Mouse (Mus musculus): Measurements from ENCODE around the gene Ppp1r15b. TPM values are rescaled to one million over a fixed set of nuclear protein-coding genes. Genes with fewer than 3 reads are reported as not detected.
A peak's percentile ranks its signal among the peaks of the same experiment; 100 is the strongest.

The Ppp1r15b gene
- polyA plus RNA-seq, 1 experiment: 37.4 TPM

GRCm38 (mm10) chr1:133132388-133133326 is 1.7 kb downstream of the Ppp1r15b start:
- H3K27ac ChIP-seq (ENCODE audit: insufficient read depth, low read depth, low read length): peak overlapping the region; percentile 89
- peaks cover 19% of the 10 kb centered on the region for H3K4me1 ChIP-seq (ENCODE audit: control insufficient read depth, insufficient read depth, low read length)
- peak overlapping the region; percentile 84 for H3K4me3 ChIP-seq (ENCODE audit: insufficient read depth, low read length)
- TF ChIP-seq POLR2A (IDR thresholded peaks at IDR 0.05; ENCODE audit: borderline replicate concordance, low read depth, low read length): no peak
- no peak; the same call in 1 of the 2 replicates for TF ChIP-seq CTCF (IDR thresholded peaks at IDR 0.05; ENCODE audit: low read depth, low read length)

GRCm38 (mm10) chr1:133133425-133133824 is 2.5 kb downstream of the Ppp1r15b start:
- no peak for TF ChIP-seq POLR2A (IDR thresholded peaks at IDR 0.05; ENCODE audit: borderline replicate concordance, low read depth, low read length)
- TF ChIP-seq CTCF (IDR thresholded peaks at IDR 0.05; ENCODE audit: low read depth, low read length): no peak
- H3K4me3 ChIP-seq (ENCODE audit: insufficient read depth, low read length): peak overlapping the region; percentile 84
- H3K27ac ChIP-seq (ENCODE audit: insufficient read depth, low read depth, low read length): peak overlapping the region; percentile 89
- peaks cover 19% of the 10 kb centered on the region for H3K4me1 ChIP-seq (ENCODE audit: control insufficient read depth, insufficient read depth, low read length)

DNA sequence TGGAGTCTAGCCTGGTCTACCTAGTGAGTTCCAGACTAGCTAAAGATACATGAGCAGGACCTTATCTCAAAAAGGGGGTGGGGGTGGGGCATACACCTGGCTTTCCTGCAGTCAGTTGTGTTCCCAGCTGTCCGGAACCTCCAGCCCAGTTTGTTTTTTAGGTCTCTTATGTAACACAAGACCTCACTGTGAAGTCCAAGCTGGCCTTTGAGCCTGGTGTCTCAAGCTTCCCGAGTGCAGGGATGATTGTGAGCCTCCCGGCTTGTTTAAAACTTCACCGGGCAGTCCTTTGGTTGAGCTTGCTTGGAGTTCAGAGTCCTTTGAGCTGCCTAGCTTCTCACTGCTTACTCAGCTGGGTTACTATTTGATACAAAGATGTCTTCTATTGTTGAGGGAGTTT is 3.1 kb downstream of the Ppp1r15b start:
- H3K4me1 ChIP-seq (ENCODE audit: control insufficient read depth, insufficient read depth, low read length): peaks cover 17% of the 10 kb centered on the region
- H3K4me3 ChIP-seq (ENCODE audit: insufficient read depth, low read length): peak overlapping the region; percentile 84
- peak overlapping the region; percentile 35 for H3K27ac ChIP-seq (ENCODE audit: insufficient read depth, low read depth, low read length)
- TF ChIP-seq CTCF (IDR thresholded peaks at IDR 0.05; ENCODE audit: low read depth, low read length): no peak; the same call in 1 of the 2 replicates
- TF ChIP-seq POLR2A (IDR thresholded peaks at IDR 0.05; ENCODE audit: borderline replicate concordance, low read depth, low read length): no peak

GRCm38 (mm10) chr1:133134881-133135280 is 3.9 kb downstream of the Ppp1r15b start:
- no peak overlapping the region for H3K27ac ChIP-seq (ENCODE audit: insufficient read depth, low read depth, low read length)
- TF ChIP-seq CTCF (IDR thresholded peaks at IDR 0.05; ENCODE audit: low read depth, low read length) (no peak), POLR2A (IDR thresholded peaks at IDR 0.05; ENCODE audit: borderline replicate concordance, low read depth, low read length) (no peak)

DNA sequence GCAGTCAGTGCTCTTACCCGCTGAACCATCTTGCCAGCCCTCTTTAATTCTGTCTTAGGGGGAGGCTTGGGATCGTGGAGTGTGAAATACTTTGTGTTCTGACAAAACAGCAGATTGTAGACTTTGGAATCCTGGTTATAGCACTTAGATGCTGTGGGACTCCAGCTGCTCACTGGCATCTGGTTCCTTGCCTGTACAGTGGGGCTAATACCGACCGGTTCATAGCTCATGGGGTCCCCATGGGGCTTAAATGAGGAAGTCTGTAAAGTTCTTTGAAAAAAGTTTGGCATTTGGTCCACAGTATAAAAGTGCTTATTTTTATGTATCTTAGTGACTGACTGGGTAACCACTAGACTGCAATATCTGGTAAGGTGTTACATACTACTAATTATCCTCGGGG is 4.9 kb downstream of the Ppp1r15b start:
- Histone ChIP-seq H3K27ac (ENCODE audit: insufficient read depth, low read depth, low read length) (no peak overlapping the region), H3K4me1 (ENCODE audit: control insufficient read depth, insufficient read depth, low read length) (peaks cover 8% of the 10 kb centered on the region), H3K4me3 (ENCODE audit: insufficient read depth, low read length) (peak overlapping the region; percentile 54)
- TF ChIP-seq CTCF (IDR thresholded peaks at IDR 0.05; ENCODE audit: low read depth, low read length): no peak

More at GRCm38 (mm10) chr1:133134881-133135280, 3.9 kb downstream of the Ppp1r15b start:
- Histone ChIP-seq H3K4me1 (ENCODE audit: control insufficient read depth, insufficient read depth, low read length) (peaks cover 11% of the 10 kb centered on the region), H3K4me3 (ENCODE audit: insufficient read depth, low read length) (peak overlapping the region; percentile 84)

DNA sequence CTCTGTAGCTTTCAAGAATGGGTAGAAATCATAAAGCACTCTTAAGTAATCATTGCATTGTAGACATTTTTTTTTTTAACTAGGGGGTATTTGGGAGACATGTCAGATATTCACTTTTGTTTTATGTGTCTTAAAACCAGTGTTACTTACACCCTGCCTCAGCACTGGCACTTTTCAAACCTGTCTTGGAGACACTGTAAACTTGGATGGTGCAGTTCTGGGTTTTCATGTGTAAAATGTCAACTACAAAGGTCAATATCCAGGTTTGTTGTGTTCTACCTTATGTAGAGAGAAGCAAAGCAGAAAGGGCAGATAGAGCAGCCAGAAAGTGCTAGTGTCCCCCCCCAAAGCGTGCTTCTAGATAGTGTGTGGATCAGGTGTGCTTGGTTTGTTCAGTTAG is 7.5 kb downstream of the Ppp1r15b start:
- Histone ChIP-seq H3K27ac (ENCODE audit: insufficient read depth, low read depth, low read length) (no peak overlapping the region), H3K4me1 (ENCODE audit: control insufficient read depth, insufficient read depth, low read length) (peaks cover 8% of the 10 kb centered on the region), H3K4me3 (ENCODE audit: insufficient read depth, low read length) (no peak overlapping the region)
- no peak for TF ChIP-seq POLR2A (IDR thresholded peaks at IDR 0.05; ENCODE audit: borderline replicate concordance, low read depth, low read length)
- TF ChIP-seq CTCF (IDR thresholded peaks at IDR 0.05; ENCODE audit: low read depth, low read length): no peak

GRCm38 (mm10) chr1:133146014-133147009 is 15.4 kb downstream of the Ppp1r15b start:
- H3K27ac ChIP-seq (ENCODE audit: insufficient read depth, low read depth, low read length): no peak overlapping the region
- H3K4me1 ChIP-seq (ENCODE audit: control insufficient read depth, insufficient read depth, low read length): no peaks in the 10 kb centered on the region
- no peak overlapping the region for H3K4me3 ChIP-seq (ENCODE audit: insufficient read depth, low read length)
- TF ChIP-seq POLR2A (IDR thresholded peaks at IDR 0.05; ENCODE audit: borderline replicate concordance, low read depth, low read length): no peak
- TF ChIP-seq CTCF (IDR thresholded peaks at IDR 0.05; ENCODE audit: low read depth, low read length): peak; percentile 71

GRCm38 (mm10) chr1:133147324-133147723 is 16.4 kb downstream of the Ppp1r15b start:
- H3K27ac ChIP-seq (ENCODE audit: insufficient read depth, low read depth, low read length): no peak overlapping the region
- TF ChIP-seq POLR2A (IDR thresholded peaks at IDR 0.05; ENCODE audit: borderline replicate concordance, low read depth, low read length) (no peak), CTCF (IDR thresholded peaks at IDR 0.05; ENCODE audit: low read depth, low read length) (no peak)
- no peaks in the 10 kb centered on the region for H3K4me1 ChIP-seq (ENCODE audit: control insufficient read depth, insufficient read depth, low read length)
- no peak overlapping the region for H3K4me3 ChIP-seq (ENCODE audit: insufficient read depth, low read length)

- Histone ChIP-seq H3K4me3 (ENCODE audit: insufficient read depth, low read length) (no peak overlapping the region), H3K27ac (ENCODE audit: insufficient read depth, low read depth, low read length) (no peak overlapping the region), H3K4me1 (ENCODE audit: control insufficient read depth, insufficient read depth, low read length) (no peaks in the 10 kb centered on the region)
- TF ChIP-seq CTCF (IDR thresholded peaks at IDR 0.05; ENCODE audit: low read depth, low read length): no peak
- TF ChIP-seq POLR2A (IDR thresholded peaks at IDR 0.05; ENCODE audit: borderline replicate concordance, low read depth, low read length): no peak
These were observed 17.2 kb downstream of the Ppp1r15b start for GRCm38 (mm10) chr1:133148122-133148521.
